In the genomic region with DNA sequence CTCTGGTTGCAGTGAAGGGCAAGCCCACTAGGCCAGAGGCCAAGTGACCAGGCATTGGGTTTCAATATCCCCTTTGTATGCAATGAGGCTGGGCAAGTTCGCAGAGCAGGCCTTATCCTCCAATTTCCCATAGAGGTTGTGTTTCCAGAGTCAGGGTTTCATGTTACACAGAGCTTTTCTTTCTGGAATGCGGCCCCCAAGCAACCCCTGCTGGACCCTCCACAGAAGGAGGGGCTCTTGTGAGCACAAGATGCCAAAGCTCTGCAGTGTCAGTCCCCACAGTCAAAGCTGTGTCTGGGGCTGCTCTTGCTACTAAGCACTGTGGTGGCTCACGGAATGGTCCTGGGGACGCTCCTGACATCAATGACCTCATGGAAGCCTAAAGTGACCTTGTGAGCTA, we compare ENCODE assay signal across 20 mouse cellular contexts. TPM values are rescaled to one million over a fixed set of nuclear protein-coding genes. Genes with fewer than 3 reads are reported as not detected.
DNase-seq lines count a peak whose midpoint lies in the region; ATAC-seq lines count a peak whose summit lies in the region.
"Had no signal": no experiment of that assay in that cellular context is flagged by ENCODE, and none has a peak within 500 bp of the region (broad histone marks: within the 10 kb centered on the region; RNA-seq: fewer than 3 reads in every experiment).

No protein-coding gene starts in this region.

- H3K36me3 ChIP-seq in lung, embryonic 15.5 days, result no peaks in the 10 kb centered on the region
- H3K36me3 ChIP-seq in embryonic facial prominence, embryonic 14.5 days (ENCODE audit: control insufficient read depth, insufficient read depth, low read length), result no peaks in the 10 kb centered on the region
- H3K36me3 ChIP-seq: G1E; heart, embryonic 13.5 days; midbrain, embryonic 12.5 days had no signal

- peaks cover 55% of the 10 kb centered on the region for H3K27me3 ChIP-seq in lung, embryonic 15.5 days
- H3K27me3 ChIP-seq in embryonic facial prominence, embryonic 14.5 days (replicated peaks; ENCODE audit: control insufficient read depth, insufficient read depth, low read length), result peaks cover 40% of the 10 kb centered on the region

- H3K9ac ChIP-seq in lung, embryonic 15.5 days, result no peak overlapping the region
- no peak overlapping the region for H3K9ac ChIP-seq in embryonic facial prominence, embryonic 14.5 days (ENCODE audit: low read depth, low read length)
- H3K9ac ChIP-seq: heart, embryonic 13.5 days; midbrain, embryonic 12.5 days had no signal

- H3K4me3 ChIP-seq in lung, embryonic 15.5 days, result no peak overlapping the region
- H3K4me3 ChIP-seq in embryonic facial prominence, embryonic 14.5 days (ENCODE audit: low read depth, low read length), result no peak overlapping the region
- H3K4me3 ChIP-seq: gastrocnemius, adult 2 months; heart, embryonic 13.5 days; midbrain, embryonic 12.5 days had no signal

- peaks cover 9% of the 10 kb centered on the region for H3K4me1 ChIP-seq in lung, embryonic 15.5 days
- peaks cover 12% of the 10 kb centered on the region for H3K4me1 ChIP-seq in embryonic facial prominence, embryonic 14.5 days (ENCODE audit: control insufficient read depth, insufficient read depth, low read length)

- no peaks in the 10 kb centered on the region for H3K9me3 ChIP-seq in lung, embryonic 15.5 days
- H3K9me3 ChIP-seq in embryonic facial prominence, embryonic 14.5 days (ENCODE audit: control insufficient read depth, low read length), result no peaks in the 10 kb centered on the region
- H3K9me3 ChIP-seq: G1E; heart, embryonic 13.5 days; midbrain, embryonic 12.5 days had no signal

- H3K27ac ChIP-seq in lung, embryonic 15.5 days, result no peak overlapping the region
- H3K27ac ChIP-seq in embryonic facial prominence, embryonic 14.5 days (replicated peaks; ENCODE audit: low read depth, low read length), result no peak overlapping the region
- H3K27ac ChIP-seq: gastrocnemius, adult 2 months; heart, embryonic 13.5 days; midbrain, embryonic 12.5 days had no signal

- no peak for DNase-seq in lung, postnatal 4 days
- DNase-seq in embryo, embryonic 11 days, result peak; percentile 78
- peak; percentile 77 for DNase-seq in embryonic facial prominence, embryonic 14.5 days (ENCODE audit: low spot score)
- peak; percentile 65 for DNase-seq in mesoderm, embryonic 11.5 days (ENCODE audit: low read depth, low spot score)
- DNase-seq in frontal cortex, adult 2 months (ENCODE audit: extremely low spot score in 1 of 2, low spot score in 1 of 2), result no peak
- no peak for DNase-seq in liver
- DNase-seq: cerebellum, postnatal 25 days; gastrocnemius, adult 2 months; kidney, adult 8-10 months; layer of hippocampus, postnatal 36 days; lung, postnatal 36 days; retina, postnatal 1 day; thymus, adult 2 months had no signal

- WGBS in lung, embryonic 15.5 days, result 21% methylated on average over 4 of the region's 4 CpGs
- 2% methylated on average over 4 of the region's 4 CpGs for WGBS in embryonic facial prominence, embryonic 14.5 days

- no peak overlapping the region for H3K4me2 ChIP-seq in lung, embryonic 15.5 days
- no peak overlapping the region for H3K4me2 ChIP-seq in embryonic facial prominence, embryonic 14.5 days (ENCODE audit: low read depth, low read length)
- H3K4me2 ChIP-seq: heart, embryonic 13.5 days; midbrain, embryonic 12.5 days had no signal

- ATAC-seq in lung, embryonic 15.5 days (ENCODE audit: borderline replicate concordance, extremely low read depth, low FRiP score, low TSS enrichment), result peak; percentile 27; the same call in 1 of the 2 replicates
- peak; percentile 75 for ATAC-seq in embryonic facial prominence, embryonic 14.5 days (ENCODE audit: low read depth)
- ATAC-seq: CD4-positive, CD25-positive, alpha-beta regulatory T cell, adult 4 months; forebrain, embryonic 14.5 days had no signal

RNA-seq across cellular contexts. Expression of a gene that starts 8.6 kb away (rescaled TPM):
- 0.09 TPM in 1 of 2 replicates, not detected in the other for polyA plus RNA-seq in lung, embryonic 15.5 days (2015; fragmentation: Nextera tagmentation; extraction: Ambion mirVana)
- 0.43 and 0.85 TPM in 2 replicates for polyA plus RNA-seq in embryonic facial prominence, embryonic 14.5 days (2014; fragmentation: Nextera tagmentation; extraction: Ambion mirVana)
- 0.36 and 0.38 TPM in 2 replicates for polyA plus RNA-seq in frontal cortex, adult 2 months (2012; rRNA removed)
- polyA plus RNA-seq: CD4-positive, CD25-positive, alpha-beta regulatory T cell, adult 4 months; G1E; heart, embryonic 13.5 days; liver, embryonic 16.5 days had no signal

Comparison
In these comparisons a context has a peak if more than half of its experiments do, and no peak if none do; other contexts are left out.
1. DNase-seq: peak in embryo, embryonic 11 days (single experiment), embryonic facial prominence, embryonic 14.5 days (single experiment) and mesoderm, embryonic 11.5 days (single experiment); none in lung, postnatal 4 days (0 of 2), frontal cortex, adult 2 months (0 of 2) and liver (single experiment).